Mouse (Mus musculus) small intestine, adult 2 months (tissue): ENCODE results near the gene Arl5a.

ENCODE experiments used
- CTCF ChIP-seq: fragments of 200-500 bp; IDR thresholded peaks from 2 replicates; pipeline ENCODE4 v1.5.1; 2012; ENCODE audit warnings: low read depth, mild to moderate bottlenecking, control low read depth, inconsistent platforms, low read length, moderate library complexity, mixed read lengths; ENCODE audit not compliant: insufficient replicate concordance, insufficient read length; ENCODE audit errors: extremely low read depth
- POLR2A ChIP-seq: fragments of 200-500 bp; IDR thresholded peaks from 2 replicates; pipeline ENCODE4 v1.6.1; 2012; ENCODE audit warnings: low read depth, mild to moderate bottlenecking, control low read depth, inconsistent platforms, low read length, moderate library complexity

DNA sequence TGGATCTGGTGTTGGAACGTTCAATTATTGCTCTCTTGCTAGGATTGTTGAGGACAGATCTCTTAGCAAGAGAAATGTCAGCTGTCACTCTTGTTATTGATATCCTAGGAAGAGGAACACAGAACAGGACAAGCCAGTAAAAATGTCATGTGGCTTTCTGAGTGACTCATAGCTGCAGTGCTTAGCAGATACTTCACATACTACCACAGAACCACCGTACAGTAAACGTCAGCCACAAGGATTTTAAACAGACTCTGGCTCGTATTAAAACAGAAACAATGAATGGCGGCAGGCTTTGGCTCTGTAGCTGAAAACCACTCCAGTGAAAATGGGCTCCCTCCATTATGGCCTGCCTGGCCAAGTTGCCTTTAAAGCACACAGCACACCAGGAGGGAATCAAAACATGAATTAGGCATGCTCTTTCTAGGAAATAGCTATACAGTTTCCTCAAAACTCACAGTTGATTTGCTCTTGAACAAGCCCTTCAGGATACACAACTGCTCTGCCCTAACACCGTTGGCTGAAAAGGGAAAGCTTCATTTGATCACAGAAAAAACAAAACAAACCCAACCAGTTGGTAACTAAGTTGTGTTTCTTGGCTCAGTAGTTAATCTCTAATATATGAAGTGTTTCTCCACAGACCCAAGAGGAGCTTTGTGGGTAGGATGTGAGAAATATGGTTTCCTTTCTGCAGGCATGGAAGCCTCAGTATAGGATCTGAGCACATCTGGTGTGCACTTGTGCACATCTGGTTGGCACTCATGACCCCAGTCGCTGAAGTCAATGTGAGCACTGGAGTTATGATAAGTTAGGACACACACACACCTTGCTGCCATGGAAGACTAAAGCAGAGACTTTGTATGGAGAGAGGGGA lies 31.1 kb upstream of the Arl5a start:
- no peak for TF ChIP-seq CTCF
- TF ChIP-seq POLR2A: no peak
